Mouse (Mus musculus): ENCODE results near the gene Cbx1.
"Not testable (repeated sequence)": the region's sequence is repeated elsewhere in the genome, so short reads cannot be mapped to it uniquely, and the experiment has no call there.

GRCm38 (mm10) chr11:96811188-96811587, 22.3 kb downstream of the Cbx1 start:
- TF ChIP-seq FOSL1 (IDR thresholded peaks at IDR 0.05; ENCODE audit: insufficient read depth, low read length, poor library complexity, severe bottlenecking); CTCF (IDR thresholded peaks at IDR 0.05; ENCODE audit: control insufficient read depth, insufficient read depth, insufficient read length); USF1 (IDR thresholded peaks at IDR 0.05; ENCODE audit: low read depth); CEBPB (IDR thresholded peaks at IDR 0.05; ENCODE audit: low read depth); MYOG (IDR thresholded peaks at IDR 0.05; ENCODE audit: control insufficient read depth, extremely low read depth, insufficient read length): not testable (repeated sequence)

Measured in C2C12 (cell line).